27 mouse cellular contexts compared by ENCODE assay signal in the genomic region with DNA sequence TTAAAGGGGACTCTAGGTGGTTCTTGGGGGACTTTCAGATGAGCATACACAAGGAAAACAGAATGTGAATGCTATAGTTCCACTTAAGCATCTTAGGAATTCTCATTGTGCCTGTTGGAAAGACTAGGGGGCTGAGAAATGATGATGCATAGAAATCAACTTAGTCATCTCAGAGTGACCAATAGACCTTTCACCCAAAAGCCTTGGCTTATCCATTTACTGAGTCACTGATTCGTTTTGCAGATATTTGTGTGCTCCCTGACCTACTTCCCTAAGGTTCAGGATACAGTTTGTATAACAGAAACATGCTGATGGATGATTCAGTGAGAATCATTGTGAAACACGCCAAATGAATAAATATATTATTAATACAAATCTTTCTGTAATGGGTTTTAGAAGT. TPM values are rescaled to one million over a fixed set of nuclear protein-coding genes. Genes with fewer than 3 reads are reported as not detected.
"Had no signal": no experiment of that assay in that cellular context is flagged by ENCODE, and none has a peak within 500 bp of the region (broad histone marks: within the 10 kb centered on the region; RNA-seq: fewer than 3 reads in every experiment).

No protein-coding gene starts in this region.

- DNase-seq: lung, adult 2 months; lung, postnatal 14 days; lung, postnatal 36 days; retina, postnatal 1 day; right cerebral cortex, adult 18-20 months; right cerebral cortex, postnatal 25 days; right cerebral cortex, postnatal 4 days; spleen, adult 18-20 months; thymus, adult 18-20 months; thymus, postnatal 14 days; thymus, postnatal 36 days had no signal

RNA-seq across cellular contexts. Expression of gene Gm7257, which starts 28.7 kb away (rescaled TPM):
- total RNA-seq: megakaryocyte progenitor cell, adult 5-6 weeks; midbrain, postnatal 0 days; monocyte, adult 5-6 weeks had no signal
- polyA plus RNA-seq: liver, embryonic 16.5 days; lung, adult 2 months; lung, embryonic 15.5 days; lung, postnatal 0 days; macrophage; midbrain, embryonic 11.5 days; midbrain, embryonic 13.5 days; midbrain, embryonic 15.5 days; midbrain, postnatal 0 days; neural tube, embryonic 11.5 days; neural tube, embryonic 13.5 days; neural tube, embryonic 15.5 days; small intestine, adult 2 months; stomach, embryonic 14.5 days; stomach, embryonic 16.5 days had no signal
